Mouse (Mus musculus): Measurements from ENCODE around the gene Uvssa.

DNA sequence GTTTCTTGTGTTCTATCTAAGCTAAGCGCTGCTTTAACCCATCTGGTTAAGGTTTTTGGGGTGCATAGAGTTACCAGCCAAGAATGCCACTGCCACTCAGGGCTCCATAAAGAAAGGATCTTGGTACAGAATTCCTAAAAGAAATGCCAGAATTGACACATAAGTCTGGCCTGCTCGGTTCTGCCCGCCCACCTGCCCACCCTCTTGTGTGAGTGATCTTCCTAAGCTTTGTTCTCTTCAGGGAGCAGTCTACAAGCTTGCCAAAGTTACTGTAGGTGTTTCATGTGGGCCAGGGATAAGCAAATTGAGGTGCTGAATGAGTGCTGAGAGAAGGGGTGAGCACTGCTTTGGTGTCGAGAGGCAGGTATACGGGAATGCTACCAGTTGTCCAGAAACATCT, 15.1 kb upstream of the Uvssa start:
- TF ChIP-seq TAL1 (IDR thresholded peaks at IDR 0.05; ENCODE audit: low read length) = no peak
- TF ChIP-seq GATA1 (IDR thresholded peaks at IDR 0.05; ENCODE audit: low read length) = no peak
